Mouse (Mus musculus) C2C12 (cell line): ENCODE measurements around the gene Cttnbp2.

Source experiments
- CEBPB ChIP-seq: IDR thresholded peaks from one replicate; pipeline ENCODE4 v1.6.1; 2011; ENCODE audit warnings: low read depth, mild to moderate bottlenecking, control low read depth, moderate library complexity
- CTCF ChIP-seq: IDR thresholded peaks from one replicate; pipeline ENCODE4 v1.5.1; 2011; ENCODE audit not compliant: control insufficient read depth, insufficient read depth, insufficient read length
- MAX ChIP-seq: IDR thresholded peaks from one replicate; pipeline ENCODE4 v1.6.1; 2011; ENCODE audit warnings: mild to moderate bottlenecking, control low read depth
- MYOD1 ChIP-seq: IDR thresholded peaks from one replicate; pipeline ENCODE4 v1.6.1; 2011; ENCODE audit warnings: low read depth; ENCODE audit not compliant: control insufficient read depth, insufficient read length
- MYOG ChIP-seq: IDR thresholded peaks from one replicate; pipeline ENCODE4 v1.6.1; 2011; ENCODE audit not compliant: control insufficient read depth, insufficient read length; ENCODE audit errors: extremely low read depth

GRCm38 (mm10) chr6:18442303-18442702 is 72.3 kb downstream of the Cttnbp2 start:
- TF ChIP-seq MYOD1 (no peak), CEBPB (no peak), CTCF (no peak), MYOG (no peak), MAX (no peak)
